Mouse (Mus musculus): ENCODE measurements around the gene Ralgapa2.

Gene Ralgapa2

DNA sequence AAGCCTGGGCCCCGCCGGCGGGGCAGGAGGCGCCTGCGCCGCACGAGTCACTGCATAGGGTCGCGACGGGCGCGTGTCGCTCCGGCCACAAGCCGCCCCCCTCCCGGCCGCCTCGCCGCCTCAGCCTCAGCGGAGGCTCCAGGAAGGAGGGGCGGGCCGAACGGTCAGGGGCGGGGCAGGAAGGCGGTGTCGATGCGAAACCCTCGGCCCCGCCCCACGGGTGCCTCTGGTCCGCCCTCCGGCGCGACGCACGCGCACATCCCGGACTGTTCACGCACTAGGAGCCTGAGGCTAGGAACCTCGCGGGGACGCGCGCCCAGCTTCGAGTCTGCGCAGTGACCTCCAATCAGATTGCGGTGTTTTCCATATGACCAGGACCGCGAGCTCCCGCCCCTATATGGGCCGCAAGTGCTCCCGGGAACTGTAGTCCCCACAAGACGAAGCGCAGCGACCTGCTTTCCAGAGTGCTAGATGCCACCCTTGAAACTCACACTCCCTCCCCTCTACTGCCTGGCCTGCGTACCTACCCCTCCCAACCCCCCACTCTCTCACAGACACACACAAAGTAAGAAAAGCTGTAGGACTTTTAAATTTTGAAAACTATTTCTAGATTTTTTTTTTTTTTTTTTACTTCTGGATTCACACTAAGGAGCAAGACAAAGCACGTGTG, at the start of gene Ralgapa2:
Ralgapa2 (minus strand) TSS at position 434 of the 670 bp plus-strand sequence.
- peak; percentile 98 for DNase-seq (ENCODE audit: low spot score in 2 of 2)

DNA sequence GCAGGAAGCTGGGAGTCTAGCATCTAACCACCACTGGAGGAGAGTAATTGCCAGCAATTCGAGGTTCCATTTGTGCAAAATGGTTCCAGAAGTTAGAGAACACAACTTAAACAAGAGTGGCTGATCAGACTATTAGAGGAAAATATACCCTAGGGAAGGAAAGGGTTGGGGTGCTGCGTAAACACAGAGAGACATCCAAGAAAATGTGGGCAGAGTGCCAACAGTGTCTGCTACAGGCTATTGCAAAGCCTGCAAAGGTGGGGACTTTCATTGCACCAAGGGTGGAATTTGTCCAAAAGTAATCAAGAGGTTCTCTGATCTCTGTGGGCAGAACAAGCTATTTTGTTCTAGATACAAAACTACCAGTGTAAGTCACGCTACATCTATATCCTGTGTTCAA, 49.4 kb upstream of the Ralgapa2 start:
- DNase-seq (ENCODE audit: low spot score in 2 of 2) = no peak

DNA sequence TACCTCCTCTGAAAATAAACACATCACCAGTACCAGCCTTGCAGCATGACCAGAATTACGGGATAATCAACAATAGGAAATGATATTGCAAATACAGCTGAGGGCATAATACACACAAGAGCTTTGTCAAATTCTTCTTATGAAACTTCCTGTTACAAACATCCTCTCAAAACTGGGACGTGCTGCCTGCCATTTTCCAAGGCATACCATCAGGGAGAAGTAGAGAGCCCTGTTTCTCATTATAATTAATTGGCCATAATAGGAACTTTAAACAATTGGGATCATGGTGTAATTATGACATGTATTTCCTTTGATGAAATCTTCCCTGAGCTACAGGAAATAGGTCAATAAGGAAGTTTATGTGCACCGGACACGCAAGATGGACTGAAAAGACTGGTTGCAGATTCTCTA, 48.5 kb upstream of the Ralgapa2 start:
- DNase-seq (ENCODE audit: low spot score in 2 of 2) = no peak

DNA sequence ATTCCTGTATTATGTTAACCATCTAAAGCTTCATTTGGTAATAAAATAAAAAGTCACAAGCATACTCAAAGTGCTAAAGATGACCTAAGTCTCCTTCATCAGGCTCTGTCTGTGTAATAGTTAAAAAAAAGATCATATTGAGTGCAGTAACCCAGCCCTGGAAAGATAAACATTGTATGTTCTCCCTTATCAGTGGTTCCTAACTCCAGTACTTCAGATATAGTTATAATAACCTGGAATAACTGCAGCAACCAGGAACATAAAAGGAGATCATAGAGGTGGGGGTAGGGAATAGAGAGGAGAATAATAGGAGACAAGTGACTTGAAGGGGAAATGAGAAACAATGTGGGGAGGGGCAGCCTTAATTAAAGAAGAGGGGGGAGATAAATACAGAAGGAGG, 44.0 kb upstream of the Ralgapa2 start:
- no peak for DNase-seq (ENCODE audit: low spot score in 2 of 2)

DNA sequence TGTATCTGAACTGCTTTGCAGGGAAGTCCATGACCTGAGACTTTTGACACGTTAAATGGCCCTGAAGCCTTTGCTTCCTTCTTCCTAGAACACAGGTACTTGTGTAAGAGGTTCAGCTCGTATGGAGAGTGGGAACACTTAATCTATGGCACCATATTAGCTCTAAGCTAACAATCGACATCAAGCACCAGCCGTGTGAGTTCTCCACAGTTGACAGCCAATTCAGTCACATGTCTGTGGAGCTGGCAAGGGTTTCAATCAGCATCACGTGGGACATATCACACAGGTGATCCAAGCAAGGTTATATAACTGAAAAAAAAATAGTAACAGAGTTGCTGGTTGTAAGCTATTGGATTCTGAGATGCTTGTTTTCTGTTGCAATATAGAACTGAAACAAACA, 43.2 kb upstream of the Ralgapa2 start:
- no peak for DNase-seq (ENCODE audit: low spot score in 2 of 2)

DNA sequence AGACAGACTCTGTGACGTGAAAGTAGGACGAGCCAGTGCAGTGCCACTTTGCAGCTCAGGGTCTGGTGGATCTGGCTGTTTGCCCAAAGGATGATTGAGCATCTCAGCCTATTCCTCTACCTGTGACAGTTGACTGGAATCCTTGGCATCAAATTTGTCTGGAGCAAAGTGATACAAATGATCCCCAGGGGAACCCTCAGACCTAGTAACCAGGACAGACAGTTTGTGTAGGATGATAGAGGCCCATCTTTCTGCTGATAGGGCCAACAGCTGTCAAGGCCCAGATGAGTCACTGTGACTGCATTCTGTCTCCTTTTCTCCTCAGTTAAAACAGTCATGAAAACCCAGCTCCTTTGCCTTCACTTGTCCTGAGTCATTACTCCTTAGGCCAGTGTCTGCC, 41.6 kb upstream of the Ralgapa2 start:
- DNase-seq (ENCODE audit: low spot score in 2 of 2) = no peak

DNA sequence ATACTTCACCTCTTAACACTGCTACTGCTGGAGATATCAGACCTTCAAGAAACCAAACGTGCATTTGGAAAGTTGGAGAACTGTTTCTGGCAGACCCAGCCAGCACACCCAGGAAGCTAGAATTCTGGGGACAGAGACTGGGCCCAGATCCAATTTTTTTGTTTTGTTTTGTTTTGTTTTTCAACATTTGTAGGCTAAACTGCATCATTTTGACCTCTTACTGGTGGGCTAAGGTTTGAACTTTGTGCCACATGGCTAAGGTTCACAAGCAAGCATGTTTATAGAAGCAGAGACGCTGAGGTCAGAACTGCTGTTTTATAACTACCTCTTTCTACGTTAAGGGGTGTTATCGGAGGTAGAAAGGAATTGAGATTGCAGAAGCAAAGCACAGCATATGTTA, 39.7 kb upstream of the Ralgapa2 start:
- no peak for DNase-seq (ENCODE audit: low spot score in 2 of 2)

DNA sequence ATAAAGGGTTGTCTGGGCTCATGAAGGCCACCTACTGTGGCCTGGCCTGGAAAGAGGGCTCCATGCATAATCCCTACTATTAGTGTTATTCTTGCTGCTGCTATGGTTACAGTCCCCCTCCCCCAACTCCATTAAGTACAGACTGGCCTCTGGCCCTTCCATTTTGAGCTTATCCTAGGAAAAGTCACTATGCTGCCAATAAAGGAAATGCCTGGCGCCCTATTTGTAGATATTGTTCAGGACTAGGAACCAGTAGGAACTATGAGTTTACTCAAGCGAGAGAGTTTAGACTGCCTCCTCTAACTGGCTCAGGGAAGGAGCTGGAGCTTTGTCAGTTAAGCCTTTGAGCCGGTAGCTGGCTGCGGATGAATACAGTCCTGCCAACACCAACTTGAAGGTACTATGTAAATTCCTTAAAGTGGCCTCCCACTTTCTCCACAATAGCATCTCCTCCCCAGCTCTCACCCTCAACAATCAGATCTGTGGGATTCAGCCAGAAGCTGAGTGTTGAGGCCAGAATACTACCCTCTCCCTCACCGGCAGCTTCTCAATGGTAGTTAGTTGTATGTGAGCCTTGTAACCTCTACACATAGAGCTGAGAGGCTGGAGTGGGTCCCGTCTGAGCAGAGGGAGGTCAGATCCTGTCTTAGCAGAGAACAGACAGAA, 37.1 kb upstream of the Ralgapa2 start:
- no peak for DNase-seq (ENCODE audit: low spot score in 2 of 2)

DNA sequence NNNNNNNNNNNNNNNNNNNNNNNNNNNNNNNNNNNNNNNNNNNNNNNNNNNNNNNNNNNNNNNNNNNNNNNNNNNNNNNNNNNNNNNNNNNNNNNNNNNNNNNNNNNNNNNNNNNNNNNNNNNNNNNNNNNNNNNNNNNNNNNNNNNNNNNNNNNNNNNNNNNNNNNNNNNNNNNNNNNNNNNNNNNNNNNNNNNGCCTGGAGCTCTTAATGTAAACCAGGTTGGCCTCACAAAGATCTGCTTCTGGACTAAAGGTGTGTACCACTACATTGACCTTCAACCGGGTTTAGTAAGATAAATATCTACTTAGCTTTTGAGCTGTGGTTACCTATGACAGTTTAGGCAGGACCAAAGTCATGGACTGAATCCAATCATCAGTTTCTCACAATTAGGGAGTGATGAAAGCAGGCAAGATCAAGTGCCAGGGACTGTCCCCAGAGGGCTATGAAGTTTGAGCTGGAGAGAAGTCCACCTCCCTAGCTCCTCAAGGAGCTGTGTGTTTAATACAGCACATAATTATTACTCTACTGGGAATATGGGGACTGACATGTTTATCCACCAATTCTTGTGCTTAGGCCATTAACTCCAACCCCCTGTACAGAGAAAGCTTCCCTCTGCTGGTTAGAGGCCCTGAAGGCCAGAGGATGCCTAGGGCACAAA, 32.1 kb upstream of the Ralgapa2 start:
- DNase-seq (ENCODE audit: low spot score in 2 of 2) = no peak

DNA sequence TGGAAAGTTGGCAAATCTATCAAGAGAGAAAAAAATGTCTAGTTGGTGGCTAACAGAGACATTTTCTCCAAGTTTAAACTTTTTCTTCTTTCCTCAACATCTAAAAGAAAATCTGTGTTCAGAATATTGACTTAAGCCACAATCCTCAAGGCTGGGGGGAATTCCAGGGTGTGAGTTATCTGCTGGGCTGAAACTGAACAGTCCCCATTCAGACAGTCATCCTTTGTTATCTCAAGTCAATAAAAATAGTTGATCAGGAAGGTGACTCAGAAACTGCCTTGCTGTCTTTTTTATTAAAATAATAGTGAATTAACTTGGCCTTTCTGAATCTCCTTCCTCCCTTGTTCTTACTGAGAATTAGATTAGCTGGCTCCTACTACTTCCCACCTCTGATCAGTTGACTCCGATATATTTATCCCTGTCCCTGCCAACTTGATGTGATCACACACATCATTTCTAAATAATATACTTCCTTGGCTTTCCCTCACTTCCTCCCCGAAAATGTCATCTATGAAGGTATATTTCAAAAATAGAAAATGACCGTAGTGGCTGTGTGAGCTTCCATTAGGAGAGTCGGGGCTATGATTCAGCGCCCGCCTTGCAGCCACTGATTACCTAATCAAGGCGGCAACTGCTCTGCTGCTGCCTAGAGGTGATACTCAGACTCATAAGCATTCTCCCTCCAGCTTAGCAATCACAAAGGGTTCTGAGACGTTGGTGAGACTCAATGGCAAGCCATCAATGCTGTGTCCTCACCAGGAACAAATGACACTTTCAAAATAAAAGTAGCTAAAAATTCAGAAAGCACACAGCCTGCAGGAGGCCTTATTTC, 21.2 kb upstream of the Ralgapa2 start:
- no peak for DNase-seq (ENCODE audit: low spot score in 2 of 2)

DNA sequence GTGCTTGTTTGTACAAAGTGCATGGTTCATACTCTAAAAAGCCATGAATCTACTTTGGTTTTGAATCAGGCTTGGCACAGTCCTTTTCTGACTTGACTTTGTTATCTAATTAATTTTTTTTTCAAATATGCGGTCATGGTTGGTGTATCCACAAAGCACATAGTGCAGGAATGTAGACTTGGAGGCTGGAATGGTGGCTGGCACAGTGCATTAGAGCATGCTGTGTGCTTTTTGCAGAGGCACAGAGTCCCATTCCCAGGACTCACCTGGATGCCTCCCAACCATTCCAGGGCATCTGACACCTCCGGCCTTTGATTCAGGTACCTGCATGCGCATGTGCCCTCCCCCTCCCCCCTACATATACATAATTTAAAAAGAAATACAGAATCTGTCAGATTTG, 20.3 kb upstream of the Ralgapa2 start:
- DNase-seq (ENCODE audit: low spot score in 2 of 2) = no peak

DNA sequence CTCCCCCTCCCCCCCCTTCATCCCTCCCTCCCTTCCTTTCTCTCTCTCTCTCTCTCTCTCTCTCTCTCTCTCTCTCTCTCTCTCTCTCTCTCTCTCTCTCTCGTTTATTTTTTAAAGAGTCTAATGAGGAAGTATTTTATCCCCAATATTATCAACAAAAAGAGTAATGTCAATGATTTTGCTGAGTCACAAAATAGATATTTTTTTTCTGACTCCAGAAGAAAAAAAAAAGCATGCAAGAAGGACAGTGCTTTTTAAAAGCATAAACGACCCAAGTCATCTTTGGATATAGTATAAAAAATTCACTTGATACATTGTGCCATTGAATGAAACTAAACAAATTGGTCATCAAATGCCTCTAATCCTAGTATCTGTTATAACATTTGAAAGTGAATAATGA, 13.3 kb upstream of the Ralgapa2 start:
- DNase-seq (ENCODE audit: low spot score in 2 of 2) = no peak

DNA sequence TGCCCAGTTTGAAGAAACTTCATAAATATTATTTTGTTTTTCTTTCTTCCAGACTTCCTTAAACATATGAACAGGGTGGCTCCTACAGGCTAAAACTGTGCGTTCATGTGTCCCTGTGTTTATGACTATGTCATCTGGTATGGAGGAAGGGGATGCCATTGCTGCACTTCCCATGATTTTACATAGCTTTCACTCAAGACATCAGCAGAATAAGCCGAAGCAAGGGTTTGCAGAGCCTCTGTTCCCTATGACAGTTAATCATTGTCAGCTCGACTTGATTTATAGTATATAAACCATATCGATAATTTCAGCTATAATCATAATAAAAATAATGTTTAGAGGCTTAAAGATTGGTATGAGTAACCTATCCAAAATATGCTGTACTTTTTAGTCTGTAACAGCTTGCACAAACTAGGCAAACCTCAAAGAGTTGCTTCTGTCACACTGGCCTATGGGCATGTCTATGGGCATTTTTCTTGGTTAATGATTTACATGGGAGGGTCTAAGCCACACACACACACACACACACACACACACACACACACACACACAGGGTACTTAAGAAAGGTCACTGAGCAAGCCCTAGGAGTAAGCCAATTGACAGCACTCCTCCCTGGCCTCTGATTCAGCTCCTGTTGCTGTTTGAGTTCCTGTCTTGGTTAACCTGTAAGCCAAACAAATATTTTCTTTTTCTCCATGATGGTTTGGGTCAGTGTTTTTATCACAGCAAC, 12.7 kb upstream of the Ralgapa2 start:
- DNase-seq (ENCODE audit: low spot score in 2 of 2) = no peak

DNA sequence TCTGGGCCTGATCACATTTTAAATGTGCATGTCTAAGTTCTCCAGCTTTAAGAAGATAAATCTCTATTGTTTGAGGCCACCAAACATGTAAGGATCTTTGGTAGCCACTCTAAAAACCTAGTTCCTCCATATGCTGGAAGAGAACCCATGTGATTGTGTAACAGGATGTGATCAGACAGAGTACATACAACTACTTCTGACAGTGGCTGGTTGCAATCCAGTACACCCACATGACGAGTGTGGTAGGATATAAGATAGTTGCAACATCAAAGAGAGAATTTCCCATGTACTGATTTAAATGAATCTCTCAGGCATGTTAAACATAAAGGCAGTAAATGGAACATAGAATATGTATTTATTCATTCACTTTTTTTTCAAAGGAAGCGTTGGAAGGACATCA, 4.8 kb upstream of the Ralgapa2 start:
- DNase-seq (ENCODE audit: low spot score in 2 of 2) = no peak

DNA sequence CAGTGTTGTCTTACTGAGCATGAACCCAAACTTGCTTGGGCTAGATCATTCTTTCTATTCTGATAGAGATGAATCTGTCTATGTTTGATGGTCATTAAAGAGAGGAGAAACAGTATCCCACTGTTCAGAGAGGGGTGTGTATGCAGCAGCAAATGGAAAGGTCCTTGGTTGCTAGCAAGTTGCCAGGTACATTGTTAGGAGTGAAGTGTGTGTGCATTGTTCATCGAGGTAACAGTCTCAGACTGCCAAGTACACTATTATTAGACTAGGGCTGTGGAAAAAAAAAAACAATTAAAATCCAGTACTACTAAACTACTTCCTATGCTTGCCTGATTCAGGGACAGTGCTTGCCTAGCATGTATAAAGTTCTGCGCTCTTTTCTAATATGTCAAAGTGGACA, 2.9 kb upstream of the Ralgapa2 start:
- DNase-seq (ENCODE audit: low spot score in 2 of 2) = no peak

DNA sequence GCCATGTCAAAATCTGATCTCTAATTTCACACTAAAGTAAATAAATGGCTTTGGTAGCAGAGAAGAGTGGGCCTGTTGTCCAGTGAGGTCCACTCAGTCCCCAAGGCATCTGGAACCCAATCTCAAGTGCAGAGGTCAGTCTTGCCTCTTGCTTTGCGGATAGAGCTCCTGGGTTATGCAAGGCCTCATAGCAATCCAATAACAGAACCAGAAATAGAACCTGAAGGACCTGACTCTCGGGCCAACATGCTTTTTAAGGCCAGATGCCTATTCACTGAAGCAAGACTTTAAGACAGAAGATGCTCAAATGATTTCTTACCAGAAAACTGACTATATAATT, 407 bp upstream of the Ralgapa2 start:
- no peak for DNase-seq (ENCODE audit: low spot score in 2 of 2)

DNA sequence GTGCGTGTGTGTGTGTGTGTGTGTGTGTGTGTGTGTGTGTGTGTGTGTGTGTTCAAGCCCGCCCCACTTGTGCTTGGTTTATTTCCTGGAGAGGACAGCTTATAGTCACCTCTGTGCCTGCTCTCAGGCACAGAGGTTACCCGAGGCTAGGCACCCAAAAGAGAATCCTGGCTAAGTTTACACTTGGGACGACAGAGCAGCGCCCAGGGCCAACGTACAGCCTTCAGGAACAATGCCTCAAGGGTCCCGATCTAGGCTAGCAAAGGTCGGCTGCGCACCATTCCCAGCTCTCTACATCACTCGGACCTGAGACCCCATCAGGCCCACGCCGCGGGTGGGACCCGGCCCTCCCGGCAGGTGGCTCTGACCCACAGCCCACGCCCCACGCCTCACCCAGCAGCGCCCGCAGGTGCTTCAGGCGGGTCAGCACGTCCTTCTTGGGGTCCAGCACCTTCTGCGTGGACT, 711 bp downstream of the Ralgapa2 start:
- DNase-seq (ENCODE audit: low spot score in 2 of 2) = no peak

DNA sequence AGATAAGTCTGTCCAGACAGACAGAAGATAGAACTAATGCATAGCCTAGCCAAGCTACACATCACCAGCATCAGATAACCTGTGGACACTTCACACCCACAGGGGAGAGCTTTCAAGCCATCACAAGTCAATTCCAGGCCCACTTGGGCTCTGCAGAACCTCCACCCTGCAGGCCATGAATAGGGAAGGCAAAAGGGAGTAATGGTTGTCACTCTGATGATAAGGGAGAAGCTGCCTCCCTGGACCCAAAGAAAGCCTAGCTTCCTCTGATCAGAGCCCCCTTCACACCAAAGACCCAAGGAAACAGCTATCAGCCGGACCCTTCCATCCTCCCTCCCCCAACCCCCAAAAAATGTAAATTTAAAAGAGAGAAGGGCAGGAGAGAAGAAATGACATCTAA, 1.4 kb downstream of the Ralgapa2 start:
- DNase-seq (ENCODE audit: low spot score in 2 of 2) = no peak

DNA sequence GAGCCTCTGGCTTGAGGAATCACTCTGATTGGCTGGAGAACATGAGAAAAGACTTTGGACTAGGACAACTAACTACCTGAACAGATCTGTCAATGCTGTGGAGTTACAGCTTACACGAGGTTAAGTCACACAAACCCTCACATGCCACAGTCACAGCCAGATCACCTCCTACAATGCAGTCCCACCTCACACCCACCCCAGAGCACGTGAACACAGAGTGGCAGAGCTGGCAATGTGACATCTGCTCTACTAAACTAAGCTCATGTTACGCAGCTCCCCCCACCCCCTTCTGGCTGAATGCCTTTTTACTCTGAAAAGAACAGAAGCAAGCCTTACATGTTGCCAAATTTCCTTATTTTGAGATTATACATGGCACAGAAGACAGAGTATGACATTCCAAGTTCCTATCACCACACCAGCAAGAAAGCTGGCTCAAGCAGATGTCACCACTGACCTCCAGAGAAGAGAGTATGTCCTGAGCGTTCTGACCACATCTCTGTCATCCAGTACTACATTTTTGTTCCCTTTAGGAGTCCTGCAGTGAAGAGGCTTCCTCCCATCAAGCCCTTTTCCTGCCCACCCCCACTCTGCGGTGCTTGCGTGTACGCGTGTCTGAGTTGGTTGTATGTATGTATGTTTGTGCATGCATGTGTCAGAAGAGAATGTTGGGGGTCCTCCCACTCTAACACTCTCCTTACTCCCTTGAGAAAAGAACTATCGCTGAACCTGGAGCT, 9.4 kb downstream of the Ralgapa2 start:
- DNase-seq (ENCODE audit: low spot score in 2 of 2) = no peak

DNA sequence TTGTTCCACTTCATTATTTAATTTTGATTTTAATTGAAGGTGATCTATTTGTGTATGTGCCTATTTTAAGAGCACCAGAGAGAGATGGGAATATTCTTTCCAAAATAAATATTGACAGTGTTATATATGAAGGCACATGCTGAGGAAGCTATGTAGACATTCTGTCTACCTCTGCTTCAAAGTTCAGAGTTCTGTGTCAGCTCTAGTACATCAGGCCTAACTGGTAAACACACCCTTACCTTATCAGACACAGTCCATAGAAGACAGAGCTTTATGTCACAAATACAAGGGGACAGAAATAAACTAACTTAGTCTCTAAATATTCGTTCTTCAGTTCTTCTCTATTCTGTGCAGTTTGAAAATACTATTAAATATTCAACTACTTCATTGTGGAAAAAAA, 12.1 kb downstream of the Ralgapa2 start:
- DNase-seq (ENCODE audit: low spot score in 2 of 2) = no peak

DNA sequence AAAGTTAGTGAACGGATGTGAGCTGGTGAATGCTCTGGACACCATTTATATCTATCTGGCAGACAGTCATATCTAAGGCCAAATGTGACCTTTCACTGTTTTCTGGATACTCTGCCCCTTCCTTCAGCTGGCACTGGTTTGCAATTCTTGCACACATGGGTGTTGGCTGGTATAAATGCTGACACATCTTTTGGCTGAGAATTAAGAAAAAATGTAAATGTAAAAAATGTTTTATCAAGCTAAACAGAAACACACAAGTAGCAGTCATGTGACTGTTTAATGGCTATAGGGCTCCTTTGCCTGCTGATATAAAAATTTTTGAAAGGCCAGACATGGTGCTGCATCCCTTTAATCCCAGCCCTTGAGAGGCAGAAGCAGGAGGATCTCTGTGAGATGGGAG, 13.0 kb downstream of the Ralgapa2 start:
- no peak for DNase-seq (ENCODE audit: low spot score in 2 of 2)
